Mouse (Mus musculus) layer of hippocampus, postnatal 10 days (tissue): ENCODE measurements around the gene Usp20. TPM values are rescaled to one million over a fixed set of nuclear protein-coding genes. Genes with fewer than 3 reads are reported as not detected.

ENCODE experiments used
- DNase-seq, 2 experiments: peaks; one replicate each; pipeline ENCODE4 v3.0.0; 2021; ENCODE audit warnings: low spot score in 2 of 2
- total RNA-seq, 2 experiments: library from RNA; stranded (reverse); gene quantifications; 2 replicates each; pipeline ENCODE4 v1.2.3; 2021

Usp20 gene
- total RNA-seq, 2 experiments from 2014 or later = 73.6 to 74.9 TPM

GRCm38 (mm10) chr2:31069506-31069905 is 87.4 kb downstream of the Usp20 start:
- no peak for DNase-seq

Other genes starting within 250 kb of the Usp20 start
- 1 to 10 TPM; 2.0 to 3.2 TPM for gene 1700001O22Rik, start 178.6 kb upstream of the Usp20 start, total RNA-seq
- 10 to 100 TPM; 44.9 to 57.7 TPM for gene Ntmt1, start 174.5 kb upstream of the Usp20 start, total RNA-seq
- gene Asb6, start 151.9 kb upstream of the Usp20 start, total RNA-seq = 10 to 100 TPM; 34.9 to 36.1 TPM
- 1 to 10 TPM; 2.5 to 3.9 TPM for gene Prrx2, start 147.3 kb upstream of the Usp20 start, total RNA-seq
- gene Ptges, start 52.4 kb upstream of the Usp20 start, total RNA-seq = 1 to 10 TPM; 5.7 to 6.6 TPM
- gene Tor1b, start 29.3 kb upstream of the Usp20 start, total RNA-seq = 10 to 100 TPM; 33.3 to 35.2 TPM
- 10 to 100 TPM; 44.4 to 52.8 TPM for gene Tor1a, start 14.3 kb upstream of the Usp20 start, total RNA-seq
- 10 to 100 TPM; 49.0 to 52.0 TPM for gene BC005624, start 78 bp upstream of the Usp20 start, total RNA-seq
- gene Fnbp1, start 159.7 kb downstream of the Usp20 start, total RNA-seq = 10 to 100 TPM; 90.2 to 99.0 TPM
- gene Gpr107, start 170.0 kb downstream of the Usp20 start, total RNA-seq = 10 to 100 TPM; 50.7 to 54.5 TPM